Mouse (Mus musculus) c-Kit-positive CD71-positive TER-119-negative erythroid progenitor cells, embryonic 14.5 days (primary cell): Measurements from ENCODE around the gene Rufy2.
"Not testable (repeated sequence)": the region's sequence is repeated elsewhere in the genome, so short reads cannot be mapped to it uniquely, and the experiment has no call there.

Experiments used
- DNase-seq: peaks from one replicate; pipeline ENCODE4 v3.0.0-alpha.2; 2013; ENCODE audit warnings: low read depth

The Rufy2 gene

DNA sequence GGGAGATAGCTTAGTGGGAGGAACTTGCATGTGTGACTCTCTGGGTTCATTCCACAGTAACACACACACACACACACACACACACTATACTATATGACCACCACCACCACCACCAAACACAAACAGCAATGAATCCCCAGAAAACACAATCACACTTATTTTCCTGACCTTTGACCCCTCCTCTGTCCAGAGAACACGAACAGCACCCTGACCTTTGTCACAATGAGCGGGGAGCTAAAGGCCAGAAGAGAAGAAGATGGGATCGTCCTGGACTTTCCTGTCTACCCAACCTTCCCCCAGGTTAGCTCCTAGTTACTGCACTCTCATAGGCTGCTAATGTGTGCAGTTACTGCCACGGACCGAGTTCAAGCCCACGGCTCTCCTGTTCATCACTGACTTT lies 72.0 kb downstream of the Rufy2 start:
- no peak for DNase-seq

DNA sequence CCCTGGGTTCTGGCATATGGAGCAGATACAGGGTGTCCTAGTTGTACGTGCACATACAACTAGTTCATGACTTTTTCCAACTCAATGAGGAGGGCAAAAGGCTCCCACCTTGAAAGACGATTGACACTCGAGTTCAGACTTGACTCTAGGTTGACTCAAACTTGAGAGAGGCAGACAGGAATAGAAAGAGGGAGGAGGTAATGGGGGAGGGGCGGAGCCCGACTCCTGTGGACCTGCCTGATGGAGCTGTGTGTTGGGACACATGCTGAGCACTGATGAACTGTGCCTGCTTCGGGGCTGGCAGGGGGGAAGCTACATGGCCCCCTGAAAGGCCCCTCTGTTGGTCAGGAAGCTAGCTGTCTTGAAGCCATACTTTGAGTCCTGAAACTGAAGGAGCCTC lies 73.0 kb downstream of the Rufy2 start:
- DNase-seq, result no peak

DNA sequence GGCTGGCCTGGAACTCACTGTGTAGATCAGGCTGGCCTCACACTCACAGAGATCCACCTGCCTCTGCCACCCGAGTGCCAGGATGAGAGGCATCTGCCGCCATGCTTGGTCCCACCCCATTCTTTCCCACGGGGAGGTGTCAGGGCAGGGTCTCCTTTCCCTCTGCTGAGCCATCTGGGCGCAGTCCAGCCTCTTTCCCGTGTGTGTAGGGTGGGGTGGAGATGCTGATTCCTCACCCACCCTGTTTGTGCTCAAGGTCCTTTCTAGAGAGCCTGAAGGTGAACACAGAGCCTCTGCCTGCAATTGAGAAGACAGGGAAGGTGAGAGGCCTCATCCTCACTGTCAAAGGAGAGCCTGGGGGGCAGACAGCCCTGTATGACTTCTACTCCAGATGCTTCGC lies 74.0 kb downstream of the Rufy2 start:
- DNase-seq, result not testable (repeated sequence)

DNA sequence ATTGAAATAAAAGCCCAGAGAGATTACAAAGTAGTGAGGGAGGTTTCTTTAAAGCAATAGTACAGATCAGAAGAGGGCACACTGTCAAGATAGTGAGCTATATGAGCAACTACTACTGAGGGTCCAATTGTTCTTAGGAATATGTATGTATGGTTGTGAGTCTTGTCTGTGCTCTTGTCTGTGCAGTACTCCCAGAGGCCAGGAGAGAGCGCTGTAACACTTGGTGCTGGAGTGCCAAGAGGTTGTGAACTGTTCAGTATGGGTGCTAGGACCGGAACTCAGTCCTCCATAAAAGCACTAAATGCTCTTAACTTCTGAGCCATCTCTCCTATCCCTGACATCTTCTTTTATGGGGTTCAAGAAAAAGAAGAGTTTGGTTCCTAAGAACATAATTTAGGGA lies 74.6 kb downstream of the Rufy2 start:
- peak; percentile 13 for DNase-seq

DNA sequence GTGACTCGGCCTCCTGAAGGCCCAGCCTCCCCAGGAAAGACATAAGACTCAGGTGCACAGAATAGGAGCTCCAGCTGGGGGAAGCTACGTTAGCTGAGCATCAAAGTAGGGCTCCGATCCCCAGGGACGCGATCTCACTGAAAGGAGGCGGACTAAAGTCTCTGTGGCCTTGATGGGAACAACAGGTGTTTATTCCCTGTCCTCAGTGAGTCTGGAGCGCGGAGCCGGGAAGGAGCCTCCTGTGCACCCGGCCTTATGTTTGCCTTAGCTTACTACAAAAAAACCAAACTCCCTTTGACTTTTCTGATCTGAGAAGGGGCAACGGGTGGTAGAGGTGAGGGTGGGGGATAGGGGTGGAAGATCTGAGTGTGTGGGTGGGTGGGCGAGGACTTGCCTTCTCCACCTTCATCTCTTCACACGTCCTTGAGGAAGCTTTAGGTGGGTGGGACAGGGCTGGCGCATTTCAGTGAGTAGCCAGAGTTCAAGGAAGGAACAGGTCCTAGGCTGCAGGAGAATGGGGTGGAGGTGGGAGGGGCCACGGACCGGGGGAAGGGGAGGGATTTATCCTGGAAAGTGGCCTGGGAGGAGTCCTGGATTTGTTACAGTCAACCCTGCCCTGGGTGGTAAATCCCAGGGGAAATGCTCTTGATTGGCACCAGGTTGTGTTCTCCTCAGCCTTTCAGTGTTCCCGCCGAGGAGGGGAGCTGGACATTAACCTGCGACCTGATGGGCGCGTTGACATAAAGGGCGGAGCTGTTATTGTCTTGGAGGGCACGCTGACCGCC lies 77.1 kb downstream of the Rufy2 start:
- DNase-seq, result no peak

DNA sequence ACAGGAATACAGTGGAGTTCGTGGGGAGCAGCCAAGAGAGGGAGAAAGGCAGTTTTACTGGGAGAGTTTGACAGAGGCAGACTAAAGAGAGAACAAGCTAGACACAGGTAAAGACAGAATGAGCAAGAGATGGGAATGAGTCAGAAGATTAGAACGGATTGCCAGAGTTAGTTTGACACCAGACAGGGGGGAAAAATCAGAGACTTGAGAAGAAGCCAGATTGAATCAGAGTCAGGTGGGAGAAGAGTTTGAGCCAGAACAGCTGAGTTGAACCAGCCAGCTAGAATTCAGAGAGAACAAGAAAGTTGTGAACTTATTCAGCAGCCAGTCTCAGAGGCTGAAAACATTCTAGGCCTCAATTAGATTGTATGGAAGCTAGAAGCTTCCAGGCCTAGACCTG lies 79.8 kb downstream of the Rufy2 start, which contains the start of gene Pbld1:
TSS of gene Pbld1 (plus strand) at position 301 of the 400 bp plus-strand sequence.
- no peak for DNase-seq

DNA sequence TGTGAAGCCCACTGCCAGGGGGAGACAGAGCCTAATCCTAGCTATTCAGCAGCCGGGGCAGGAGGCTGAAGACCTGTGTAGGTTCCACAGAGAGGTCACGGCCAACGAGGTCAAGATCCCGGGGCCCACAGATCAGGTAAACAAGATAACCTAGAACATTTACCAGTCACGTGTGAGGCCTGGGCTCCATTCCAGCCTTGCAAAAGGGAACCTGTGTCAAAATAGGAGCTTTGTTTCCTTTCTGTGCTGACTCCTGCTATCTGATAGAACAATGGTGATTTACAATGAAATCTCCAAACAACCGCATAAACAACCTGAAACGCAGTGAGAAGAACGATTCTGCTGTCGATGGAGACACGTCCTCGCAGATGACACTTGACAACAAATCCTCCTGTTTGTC lies 80.4 kb downstream of the Rufy2 start:
- no peak for DNase-seq

DNA sequence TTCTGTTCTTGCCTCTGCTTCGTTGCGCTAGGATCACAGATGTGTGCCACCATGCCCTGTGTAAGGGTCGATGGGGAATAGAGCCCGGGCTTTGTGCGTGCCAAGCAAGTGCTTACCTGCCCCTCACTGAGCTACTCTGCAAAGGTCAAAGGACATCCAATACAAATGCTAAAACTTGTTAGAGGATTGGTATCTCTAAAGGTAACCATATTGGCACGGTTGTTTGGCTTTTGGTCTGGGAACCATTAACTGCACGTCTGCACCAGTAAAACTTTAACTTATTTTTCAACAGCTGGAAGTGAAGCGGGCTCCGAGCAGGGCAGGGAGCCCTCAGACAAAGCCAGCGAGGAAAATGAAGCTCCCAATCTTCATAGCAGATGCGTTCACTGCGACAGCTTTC lies 81.2 kb downstream of the Rufy2 start:
- DNase-seq, result no peak

DNA sequence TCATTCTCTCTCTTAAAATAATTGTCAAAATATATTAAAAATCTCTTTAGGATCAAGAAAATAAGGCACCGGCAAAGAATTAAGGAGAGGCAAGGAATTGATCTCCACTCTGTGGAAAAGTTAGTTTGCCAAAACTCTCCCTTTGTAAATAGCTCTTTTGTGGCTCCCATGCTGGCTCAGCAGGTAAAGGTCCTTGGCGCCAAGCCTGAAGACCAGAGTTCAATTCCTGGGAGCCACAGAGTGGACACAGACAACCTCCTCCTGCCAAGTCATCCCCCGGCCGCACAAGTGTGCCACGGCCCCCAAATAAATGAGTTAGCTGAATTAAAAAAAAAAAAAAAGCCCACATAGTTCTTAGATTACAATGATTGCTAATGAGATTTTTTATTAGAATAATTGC lies 82.7 kb downstream of the Rufy2 start:
- no peak for DNase-seq

DNA sequence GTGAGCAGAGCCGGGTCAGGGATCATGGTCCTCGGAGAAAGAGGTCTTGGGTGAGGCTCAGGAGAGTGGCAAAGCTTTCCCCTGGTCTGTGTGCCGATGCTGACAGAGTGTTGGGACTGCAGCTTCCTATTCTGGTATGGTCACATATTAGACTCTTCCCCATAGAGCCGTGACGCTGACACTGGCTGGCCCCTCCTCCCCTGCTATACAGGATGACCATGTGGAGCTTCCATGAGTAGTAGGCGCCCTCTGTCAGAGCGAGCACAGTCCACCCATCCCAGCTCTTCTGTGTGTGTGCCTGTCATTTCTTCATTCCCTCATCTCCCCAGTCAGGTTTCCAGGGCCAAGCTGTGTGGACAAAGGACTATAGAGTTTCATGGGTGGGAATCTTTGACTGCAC lies 83.3 kb downstream of the Rufy2 start:
- no peak for DNase-seq

DNA sequence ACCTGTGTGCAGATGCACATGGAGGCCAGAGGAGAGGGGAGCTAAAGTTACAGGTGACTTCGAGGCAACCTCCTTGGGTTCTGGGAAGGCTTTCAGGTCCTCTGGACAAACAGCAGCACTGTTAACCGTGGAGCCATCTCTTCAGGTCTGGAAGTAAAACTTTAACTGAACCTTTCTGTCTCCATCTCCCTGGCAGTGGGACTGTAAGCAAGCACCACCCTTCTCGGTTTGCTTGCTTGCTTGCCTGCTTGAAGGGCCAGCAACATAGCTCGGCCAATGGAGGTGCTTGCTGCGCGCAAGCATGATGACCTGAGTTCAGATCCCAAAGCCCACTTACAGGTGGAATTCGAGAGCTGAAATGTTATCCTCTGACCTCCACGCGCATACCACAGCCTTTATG lies 84.5 kb downstream of the Rufy2 start:
- no peak for DNase-seq

DNA sequence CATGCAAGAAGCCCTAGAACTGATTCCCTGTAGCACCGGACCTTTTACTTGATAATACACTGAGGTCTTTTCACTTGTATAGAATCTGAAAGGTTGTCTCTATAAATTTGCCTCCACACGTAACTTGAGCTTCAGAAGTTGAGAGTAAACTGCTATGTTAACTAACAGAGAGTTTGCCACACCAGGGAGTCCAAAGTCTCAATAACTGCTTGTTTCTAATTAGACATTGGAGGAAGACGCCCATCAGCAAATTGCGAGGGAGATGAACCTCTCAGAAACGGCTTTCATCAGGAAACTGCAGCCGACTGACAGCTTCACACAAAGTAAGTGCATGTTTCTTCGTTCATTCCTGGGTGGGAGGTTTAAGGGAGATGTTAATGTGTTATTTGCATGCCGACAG lies 85.5 kb downstream of the Rufy2 start:
- no peak for DNase-seq

DNA sequence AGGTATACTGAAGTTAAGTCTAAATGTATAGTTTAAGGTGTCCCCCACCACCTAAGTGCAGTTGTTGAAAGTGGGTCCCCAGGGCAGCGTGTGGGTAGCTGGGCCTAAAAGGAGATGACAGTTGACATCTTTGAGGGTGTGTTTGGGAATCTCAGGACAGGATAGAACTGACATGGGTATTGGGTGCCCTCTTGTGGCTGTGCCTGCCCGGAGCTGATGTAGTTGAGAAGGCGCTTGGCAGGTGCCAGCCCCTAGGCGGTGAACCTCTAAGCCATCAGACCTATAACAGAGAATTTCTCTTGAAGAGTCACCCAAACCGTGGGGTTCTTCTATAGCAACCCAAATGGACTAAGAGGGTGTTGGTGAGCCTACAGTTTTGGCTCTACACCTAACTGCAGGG lies 86.0 kb downstream of the Rufy2 start:
- peak; percentile 40 for DNase-seq
